Mouse (Mus musculus) E14TG2a.4 (cell line): Measurements from ENCODE around the gene Hal.

Source experiments
- CTCF ChIP-seq: conservative IDR thresholded peaks from 2 replicates; pipeline ENCODE4 v1.5.1; 2014; ENCODE audit warnings: low read length
- POU5F1 ChIP-seq: IDR thresholded peaks from 2 replicates; pipeline ENCODE4 v1.6.1; 2014; ENCODE audit warnings: low read length, borderline replicate concordance

DNA sequence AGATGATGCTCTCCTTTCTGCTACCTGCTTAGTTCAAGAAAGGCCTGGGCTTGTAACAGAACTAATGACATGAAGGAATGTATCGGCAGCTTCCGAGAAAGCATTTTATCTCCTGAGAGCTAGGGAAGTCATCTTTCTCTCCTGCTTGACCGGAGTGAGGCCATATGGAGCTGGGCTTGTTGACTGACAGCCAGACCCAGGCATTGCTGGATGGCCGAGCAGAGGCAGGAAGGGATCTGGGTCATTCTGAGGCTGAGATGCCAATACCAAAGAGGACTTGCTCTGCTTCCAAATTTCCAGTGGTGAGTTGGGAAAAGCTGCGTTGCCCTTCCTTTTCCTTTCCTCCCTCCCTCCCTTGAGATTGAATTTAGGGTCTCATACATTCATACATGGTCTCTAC, 31.2 kb downstream of the Hal start:
- TF ChIP-seq CTCF: no peak
- no peak for TF ChIP-seq POU5F1
